Mouse (Mus musculus): ENCODE results near the gene Gm813.

DNA sequence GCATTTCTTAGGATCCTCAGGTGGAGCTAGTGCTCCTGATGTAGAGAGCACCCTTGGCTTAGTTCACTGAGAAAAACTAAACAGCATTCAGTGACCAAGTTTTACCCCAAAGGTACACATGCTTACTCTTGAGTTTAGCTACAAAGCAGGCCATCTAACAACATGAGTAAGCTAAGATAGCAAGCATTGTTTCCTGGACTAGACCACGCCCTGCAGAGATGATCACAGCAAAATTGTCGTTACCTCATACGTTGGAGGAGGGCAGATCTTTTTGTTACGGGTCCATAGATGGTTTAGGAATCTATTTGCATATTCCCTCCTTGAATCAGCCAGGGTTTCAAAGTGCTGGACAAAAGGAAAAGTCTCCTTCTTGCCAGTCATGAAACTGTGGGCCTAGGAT is 20.7 kb upstream of the Gm813 start:
- TF ChIP-seq CTCF (IDR thresholded peaks at IDR 0.05; ENCODE audit: borderline replicate concordance, control insufficient read depth, extremely low read depth, insufficient read depth, low read length, poor library complexity) (no peak), POLR2A (IDR thresholded peaks at IDR 0.05; ENCODE audit: control insufficient read depth, extremely low read depth, insufficient read depth, low read length, poor library complexity) (no peak)

Data from thymus, adult 2 months (tissue).